ENCODE assay signal across 9 mouse cellular contexts in genomic region chr8:83669013-83669412, GRCm38 (mm10). TPM values are rescaled to one million over a fixed set of nuclear protein-coding genes. Genes with fewer than 3 reads are reported as not detected.
DNase-seq lines count a peak whose midpoint lies in the region; ATAC-seq and TF ChIP-seq lines count a peak whose summit lies in the region.
"Had no signal": no experiment of that assay in that cellular context is flagged by ENCODE, and none has a peak within 500 bp of the region (broad histone marks: within the 10 kb centered on the region; RNA-seq: fewer than 3 reads in every experiment).

No protein-coding gene starts in this region.

- no peak for TF ChIP-seq CTCF in hindbrain, postnatal 0 days (IDR thresholded peaks at IDR 0.05; ENCODE audit: low read depth)

- peaks cover 20 to 28% of the 10 kb centered on the region in 2 experiments; a peak in 3 of 4 replicates for H3K4me1 ChIP-seq in heart, embryonic 14.5 days (ENCODE audit: control insufficient read depth in 2 of 2, insufficient read depth in 2 of 2, low read length in 2 of 2)
- peaks cover 49% of the 10 kb centered on the region for H3K4me1 ChIP-seq in embryonic facial prominence, embryonic 13.5 days
- H3K4me1 ChIP-seq in hindbrain, postnatal 0 days (ENCODE audit: insufficient read depth, low read length): peaks cover 10% of the 10 kb centered on the region; the same call in 1 of the 2 replicates
- H3K4me1 ChIP-seq in midbrain, embryonic 11.5 days (ENCODE audit: control insufficient read depth, insufficient read depth, low read length): peaks cover 8% of the 10 kb centered on the region

- ATAC-seq in heart, embryonic 14.5 days (ENCODE audit: insufficient number of reproducible peaks, insufficient read depth, low FRiP score, low read depth): no peak
- no peak for ATAC-seq in embryonic facial prominence, embryonic 13.5 days (ENCODE audit: insufficient number of reproducible peaks, insufficient read depth, low FRiP score, low TSS enrichment, low read depth)
- 0 out of 2 replicates have a peak, but pooled peaks have one; percentile 1 for ATAC-seq in hindbrain, postnatal 0 days
- ATAC-seq in midbrain, embryonic 11.5 days (ENCODE audit: low FRiP score): peak; percentile 22; the same call in 1 of the 2 replicates
- no peak for ATAC-seq in megakaryocyte progenitor cell, adult 5-6 weeks (replicated peaks; ENCODE audit: poor library complexity)

- H3K27ac ChIP-seq in heart, embryonic 14.5 days (replicated peaks in 1 of 2; ENCODE audit: control insufficient read depth in 1 of 2, insufficient read depth in 1 of 2, low read depth in 2 of 2, low read length in 2 of 2): no peak overlapping the region
- H3K27ac ChIP-seq in embryonic facial prominence, embryonic 13.5 days: no peak overlapping the region
- H3K27ac ChIP-seq in hindbrain, postnatal 0 days: no peak overlapping the region
- H3K27ac ChIP-seq in midbrain, embryonic 11.5 days (ENCODE audit: low read depth, low read length): no peak overlapping the region

- H3K9ac ChIP-seq in heart, embryonic 14.5 days (ENCODE audit: low read length): no peak overlapping the region
- 0 out of 2 replicates have a peak overlapping the region, but pooled peaks have one; percentile 74 for H3K9ac ChIP-seq in embryonic facial prominence, embryonic 13.5 days
- no peak overlapping the region for H3K9ac ChIP-seq in hindbrain, postnatal 0 days (replicated peaks; ENCODE audit: low read length)
- no peak overlapping the region for H3K9ac ChIP-seq in midbrain, embryonic 11.5 days (ENCODE audit: low read length)

- peak overlapping the region; percentile 81 for H3K4me2 ChIP-seq in heart, embryonic 14.5 days (ENCODE audit: low read length)
- peak overlapping the region; percentile 70 for H3K4me2 ChIP-seq in embryonic facial prominence, embryonic 13.5 days
- no peak overlapping the region for H3K4me2 ChIP-seq in hindbrain, postnatal 0 days (ENCODE audit: low read depth, low read length)
- no peak overlapping the region for H3K4me2 ChIP-seq in midbrain, embryonic 11.5 days

- DNase-seq in heart, postnatal 14 days: no peak
- DNase-seq in hindbrain, postnatal 0 days (ENCODE audit: low spot score): no peak
- no peak for DNase-seq in midbrain, embryonic 11.5 days (ENCODE audit: low spot score, missing footprints)
- no peak for DNase-seq in left cerebral cortex, postnatal 4 days
- no peak for DNase-seq in right cerebral cortex, postnatal 10 days (ENCODE audit: low spot score in 2 of 2)

- intact Hi-C loops in heart, postnatal 14 days (cut with DNase I): loop anchor here (10.0 kb wide), 1 partner anchor 56 kb away; no protein-coding TSS in a partner anchor
- intact Hi-C loops in left cerebral cortex, postnatal 4 days (cut with DNase I): no loop called here

- peaks cover 7% of the 10 kb centered on the region; the same call in 1 of the 2 replicates for H3K27me3 ChIP-seq in heart, embryonic 14.5 days (ENCODE audit: control insufficient read depth, insufficient read depth, low read length)
- peaks cover 5% of the 10 kb centered on the region; the same call in 1 of the 2 replicates for H3K27me3 ChIP-seq in embryonic facial prominence, embryonic 13.5 days
- no peaks in the 10 kb centered on the region for H3K27me3 ChIP-seq in hindbrain, postnatal 0 days (ENCODE audit: insufficient read depth, low read length)
- H3K27me3 ChIP-seq in midbrain, embryonic 11.5 days (ENCODE audit: control insufficient read depth, insufficient read depth, low read length): peaks cover 10% of the 10 kb centered on the region
- H3K27me3 ChIP-seq: megakaryocyte, embryonic 14.5 days had no signal

- H3K4me3 ChIP-seq in heart, embryonic 14.5 days (ENCODE audit: control insufficient read depth in 1 of 2, insufficient read depth in 1 of 2, low read depth in 1 of 2, low read length in 2 of 2): no peak overlapping the region
- no peak overlapping the region for H3K4me3 ChIP-seq in embryonic facial prominence, embryonic 13.5 days
- H3K4me3 ChIP-seq in hindbrain, postnatal 0 days (ENCODE audit: low read length): no peak overlapping the region
- H3K4me3 ChIP-seq in midbrain, embryonic 11.5 days (ENCODE audit: low read depth, low read length): no peak overlapping the region
- H3K4me3 ChIP-seq: megakaryocyte, embryonic 14.5 days had no signal

- no peaks in the 10 kb centered on the region for H3K9me3 ChIP-seq in heart, embryonic 14.5 days (ENCODE audit: control insufficient read depth, low read length)
- no peaks in the 10 kb centered on the region for H3K9me3 ChIP-seq in embryonic facial prominence, embryonic 13.5 days
- no peaks in the 10 kb centered on the region for H3K9me3 ChIP-seq in hindbrain, postnatal 0 days (ENCODE audit: low read length)
- H3K9me3 ChIP-seq in midbrain, embryonic 11.5 days (ENCODE audit: control insufficient read depth, low read length): no peaks in the 10 kb centered on the region

- WGBS in heart, embryonic 14.5 days: 75% methylated on average over 16 of the region's 16 CpGs
- 79% methylated on average over 16 of the region's 16 CpGs for WGBS in embryonic facial prominence, embryonic 13.5 days
- 82% methylated on average over 16 of the region's 16 CpGs for whole genome bisulfite sequencing in hindbrain, postnatal 0 days
- 81% methylated on average over 16 of the region's 16 CpGs for WGBS in midbrain, embryonic 11.5 days

- H3K36me3 ChIP-seq in heart, embryonic 14.5 days (ENCODE audit: control insufficient read depth, insufficient read depth, low read length): peaks cover 60% of the 10 kb centered on the region
- peaks cover 56% of the 10 kb centered on the region for H3K36me3 ChIP-seq in embryonic facial prominence, embryonic 13.5 days
- H3K36me3 ChIP-seq in hindbrain, postnatal 0 days (ENCODE audit: insufficient read depth, low read length): peaks cover 39% of the 10 kb centered on the region
- peaks cover 9% of the 10 kb centered on the region for H3K36me3 ChIP-seq in midbrain, embryonic 11.5 days (ENCODE audit: control insufficient read depth, insufficient read depth, low read length)

RNA-seq across cellular contexts. Expression of gene Ptger1, which starts 2.5 kb away (rescaled TPM):
- polyA plus RNA-seq in heart, embryonic 14.5 days (2014; fragmentation: Nextera tagmentation; extraction: Ambion mirVana): 0.42 and 0.58 TPM in 2 replicates
- under 1 TPM; 0.44 to 0.53 TPM for total RNA-seq in heart, postnatal 14 days (2021)
- 1.5 and 2.1 TPM in 2 replicates for polyA plus RNA-seq in embryonic facial prominence, embryonic 13.5 days (2015; fragmentation: Nextera tagmentation; extraction: Ambion mirVana)
- total RNA-seq in hindbrain, postnatal 0 days (2014; rRNA removed): 2.6 and 4.7 TPM in 2 replicates
- 0.40 and 0.49 TPM in 2 replicates for polyA plus RNA-seq in hindbrain, postnatal 0 days (2015; fragmentation: Nextera tagmentation; extraction: Ambion mirVana)
- 0.31 and 0.37 TPM in 2 replicates for polyA plus RNA-seq in midbrain, embryonic 11.5 days (2014; fragmentation: Nextera tagmentation; extraction: Ambion mirVana)
- 0.10 TPM in 1 of 2 replicates, not detected in the other for total RNA-seq in megakaryocyte progenitor cell, adult 5-6 weeks (2015)
- 0.87 and 1.6 TPM in 2 replicates for total RNA-seq in megakaryocyte progenitor cell, adult 5-6 weeks (2017)
- 1 to 10 TPM in 1 of 2 experiments, under 1 TPM in 1; 0.95 to 1.1 TPM for total RNA-seq in left cerebral cortex, postnatal 4 days (2021)

RNA-seq across cellular contexts. Expression of gene Gipc1, which starts 16.5 kb away (rescaled TPM):
- 133 and 139 TPM in 2 replicates for polyA plus RNA-seq in heart, embryonic 14.5 days (2014; fragmentation: Nextera tagmentation; extraction: Ambion mirVana)
- 10 to 100 TPM; 34.1 to 34.6 TPM for total RNA-seq in heart, postnatal 14 days (2021)
- 186 and 190 TPM in 2 replicates for polyA plus RNA-seq in embryonic facial prominence, embryonic 13.5 days (2015; fragmentation: Nextera tagmentation; extraction: Ambion mirVana)
- total RNA-seq in hindbrain, postnatal 0 days (2014; rRNA removed): 71.5 and 84.9 TPM in 2 replicates
- 114 and 121 TPM in 2 replicates for polyA plus RNA-seq in hindbrain, postnatal 0 days (2015; fragmentation: Nextera tagmentation; extraction: Ambion mirVana)
- 184 TPM in 2 replicates for polyA plus RNA-seq in midbrain, embryonic 11.5 days (2014; fragmentation: Nextera tagmentation; extraction: Ambion mirVana)
- total RNA-seq in megakaryocyte progenitor cell, adult 5-6 weeks (2015): 14.7 and 19.0 TPM in 2 replicates
- total RNA-seq in megakaryocyte progenitor cell, adult 5-6 weeks (2017): 14.3 and 17.8 TPM in 2 replicates
- total RNA-seq in left cerebral cortex, postnatal 4 days (2021): 10 to 100 TPM; 74.7 to 77.4 TPM

RNA-seq across cellular contexts. Expression of gene Pkn1, which starts 30.0 kb away (rescaled TPM):
- polyA plus RNA-seq in heart, embryonic 14.5 days (2014; fragmentation: Nextera tagmentation; extraction: Ambion mirVana): 19.5 and 22.7 TPM in 2 replicates
- total RNA-seq in heart, postnatal 14 days (2021): 10 to 100 TPM; 60.5 to 61.1 TPM
- 23.5 and 24.0 TPM in 2 replicates for polyA plus RNA-seq in embryonic facial prominence, embryonic 13.5 days (2015; fragmentation: Nextera tagmentation; extraction: Ambion mirVana)
- 54.7 and 65.6 TPM in 2 replicates for total RNA-seq in hindbrain, postnatal 0 days (2014; rRNA removed)
- polyA plus RNA-seq in hindbrain, postnatal 0 days (2015; fragmentation: Nextera tagmentation; extraction: Ambion mirVana): 18.2 and 21.8 TPM in 2 replicates
- 18.6 and 20.3 TPM in 2 replicates for polyA plus RNA-seq in midbrain, embryonic 11.5 days (2014; fragmentation: Nextera tagmentation; extraction: Ambion mirVana)
- 31.5 and 31.6 TPM in 2 replicates for total RNA-seq in megakaryocyte progenitor cell, adult 5-6 weeks (2015)
- total RNA-seq in megakaryocyte progenitor cell, adult 5-6 weeks (2017): 62.5 and 78.8 TPM in 2 replicates
- 100 to 1,000 TPM in 1 of 2 experiments, 10 to 100 TPM in 1; 98.7 to 107 TPM for total RNA-seq in left cerebral cortex, postnatal 4 days (2021)

RNA-seq across cellular contexts. Expression of gene Ddx39, which starts 46.0 kb away (rescaled TPM):
- 114 and 119 TPM in 2 replicates for polyA plus RNA-seq in heart, embryonic 14.5 days (2014; fragmentation: Nextera tagmentation; extraction: Ambion mirVana)
- 10 to 100 TPM; 24.1 to 26.0 TPM for total RNA-seq in heart, postnatal 14 days (2021)
- 131 and 148 TPM in 2 replicates for polyA plus RNA-seq in embryonic facial prominence, embryonic 13.5 days (2015; fragmentation: Nextera tagmentation; extraction: Ambion mirVana)
- 36.2 and 44.6 TPM in 2 replicates for total RNA-seq in hindbrain, postnatal 0 days (2014; rRNA removed)
- 72.3 and 75.9 TPM in 2 replicates for polyA plus RNA-seq in hindbrain, postnatal 0 days (2015; fragmentation: Nextera tagmentation; extraction: Ambion mirVana)
- polyA plus RNA-seq in midbrain, embryonic 11.5 days (2014; fragmentation: Nextera tagmentation; extraction: Ambion mirVana): 223 and 253 TPM in 2 replicates
- total RNA-seq in megakaryocyte progenitor cell, adult 5-6 weeks (2015): 119 and 139 TPM in 2 replicates
- total RNA-seq in megakaryocyte progenitor cell, adult 5-6 weeks (2017): 121 and 131 TPM in 2 replicates
- total RNA-seq in left cerebral cortex, postnatal 4 days (2021): 10 to 100 TPM; 39.1 to 39.7 TPM

Comparison
In these comparisons a context has a peak if more than half of its experiments do, and no peak if none do; other contexts are left out.
1. ATAC-seq: peak in hindbrain, postnatal 0 days (single experiment) and midbrain, embryonic 11.5 days (single experiment); none in heart, embryonic 14.5 days (single experiment), embryonic facial prominence, embryonic 13.5 days (single experiment) and megakaryocyte progenitor cell, adult 5-6 weeks (single experiment).
2. H3K4me2 ChIP-seq: peak in heart, embryonic 14.5 days (single experiment) and embryonic facial prominence, embryonic 13.5 days (single experiment); none in hindbrain, postnatal 0 days (single experiment) and midbrain, embryonic 11.5 days (single experiment).